Mouse (Mus musculus): Measurements from ENCODE around the gene Cdk5.

Gene Cdk5

GRCm38 (mm10) chr5:24379501-24379900 is 43.8 kb downstream of the Cdk5 start:
- DNase-seq (ENCODE audit: extremely low spot score, low read depth, low spot score) = no peak

- DNase-seq (ENCODE audit: extremely low spot score, low read depth, low spot score) = no peak
Measured at GRCm38 (mm10) chr5:24378700-24379099, 44.6 kb downstream of the Cdk5 start.

GRCm38 (mm10) chr5:24374666-24375328 is 48.5 kb downstream of the Cdk5 start:
- no peak for DNase-seq (ENCODE audit: extremely low spot score, low read depth, low spot score)

- DNase-seq (ENCODE audit: extremely low spot score, low read depth, low spot score) = no peak
Measured at GRCm38 (mm10) chr5:24374216-24374615, 49.1 kb downstream of the Cdk5 start.

GRCm38 (mm10) chr5:24373807-24374206 is 49.5 kb downstream of the Cdk5 start:
- no peak for DNase-seq (ENCODE audit: extremely low spot score, low read depth, low spot score)

- DNase-seq (ENCODE audit: extremely low spot score, low read depth, low spot score) = no peak
Measured at GRCm38 (mm10) chr5:24369767-24370166, 53.6 kb downstream of the Cdk5 start.
